Mouse (Mus musculus) neural tube, embryonic 14.5 days (tissue): ENCODE data around the gene Tcf12. TPM values are rescaled to one million over a fixed set of nuclear protein-coding genes. Genes with fewer than 3 reads are reported as not detected.
A peak's percentile ranks its signal among the peaks of the same experiment; 100 is the strongest.

Experiments
- ATAC-seq: fragments of 200-750 bp; cut with Nextera tagmentation; 2 replicates; pipeline ENCODE4 v1.8.0; 2017; ENCODE audit warnings: low read depth, mild to moderate bottlenecking, moderate TSS enrichment, moderate library complexity
- H3K27ac ChIP-seq: fragments of 300-500 bp; sonication (generic); 2 replicates; pipeline ENCODE4 v1.5.1; 2014; ENCODE audit warnings: low read depth, mild to moderate bottlenecking, control low read depth, low read length, moderate library complexity, mixed read lengths
- H3K27me3 ChIP-seq: fragments of 300-500 bp; sonication (generic); 2 replicates; pipeline ENCODE4 v1.6.1; 2014; ENCODE audit warnings: low read length; ENCODE audit not compliant: control insufficient read depth, insufficient read depth
- H3K36me3 ChIP-seq: fragments of 300-500 bp; sonication (generic); 2 replicates; pipeline ENCODE4 v1.6.1; 2014; ENCODE audit warnings: low read length, mixed read lengths; ENCODE audit not compliant: control insufficient read depth, insufficient read depth
- H3K4me1 ChIP-seq: fragments of 300-500 bp; sonication (generic); 2 replicates; pipeline ENCODE4 v1.6.1; 2014; ENCODE audit warnings: low read length; ENCODE audit not compliant: control insufficient read depth, insufficient read depth
- H3K4me2 ChIP-seq: fragments of 300-500 bp; sonication (generic); 2 replicates; pipeline ENCODE4 v1.6.1; 2014; ENCODE audit warnings: mild to moderate bottlenecking, low read depth, low read length, control low read depth
- H3K4me3 ChIP-seq: fragments of 300-500 bp; sonication (generic); 2 replicates; pipeline ENCODE4 v1.5.1; 2014; ENCODE audit warnings: low read depth, low read length, control low read depth, mixed read lengths
- H3K9ac ChIP-seq: fragments of 300-500 bp; sonication (generic); replicated peaks from 2 replicates; pipeline ENCODE4 v1.6.1; 2014; ENCODE audit warnings: low read depth, mild to moderate bottlenecking, control low read depth, low read length, mixed read lengths
- H3K9me3 ChIP-seq: fragments of 300-500 bp; sonication (generic); 2 replicates; pipeline ENCODE4 v1.6.1; 2016; ENCODE audit warnings: low read length; ENCODE audit not compliant: control insufficient read depth
- WGBS: fragments of 180-500 bp; shearing (Covaris S2); extraction: QIAGEN DNeasy Blood & Tissue Kit; methylation state at CpG from one replicate; pipeline ENCODE4 v1.1.7; 2014; 5-methylcytosine and 5-hydroxymethylcytosine counted together
- polyA plus RNA-seq: library from polyadenylated mRNA; unstranded; fragments of >200 nt; fragmentation: Nextera tagmentation; extraction: Ambion mirVana; gene quantifications from 2 replicates; pipeline ENCODE4 v1.2.1, GENCODE M21; 2014

Tcf12 gene
- polyA plus RNA-seq, 1 experiment from 2014 or later: 74.1 TPM

GRCm38 (mm10) chr9:71810723-71811122, 300.9 kb downstream of the Tcf12 start:
- no peak overlapping the region for H3K27ac ChIP-seq
- H3K9ac ChIP-seq: no peak overlapping the region
- no peaks in the 10 kb centered on the region for H3K9me3 ChIP-seq
- 86% methylated on average over 2 of the region's 2 CpGs for WGBS
- H3K27me3 ChIP-seq: no peaks in the 10 kb centered on the region
- no peaks in the 10 kb centered on the region for H3K36me3 ChIP-seq
- H3K4me3 ChIP-seq: no peak overlapping the region
- no peak for ATAC-seq
- no peak overlapping the region for H3K4me2 ChIP-seq
- no peaks in the 10 kb centered on the region for H3K4me1 ChIP-seq

GRCm38 (mm10) chr9:71808640-71809254, 302.9 kb downstream of the Tcf12 start:
- H3K27me3 ChIP-seq: no peaks in the 10 kb centered on the region
- H3K27ac ChIP-seq: no peak overlapping the region
- no peak overlapping the region for H3K4me2 ChIP-seq
- ATAC-seq: no peak
- WGBS: 38% methylated on average over 11 of the region's 11 CpGs
- no peak overlapping the region for H3K4me3 ChIP-seq
- no peaks in the 10 kb centered on the region for H3K4me1 ChIP-seq
- no peaks in the 10 kb centered on the region for H3K36me3 ChIP-seq
- no peaks in the 10 kb centered on the region for H3K9me3 ChIP-seq
- H3K9ac ChIP-seq: no peak overlapping the region

- Histone ChIP-seq H3K9ac (no peak overlapping the region), H3K27me3 (no peaks in the 10 kb centered on the region), H3K27ac (no peak overlapping the region), H3K4me2 (no peak overlapping the region), H3K4me3 (no peak overlapping the region), H3K36me3 (no peaks in the 10 kb centered on the region), H3K9me3 (no peaks in the 10 kb centered on the region), H3K4me1 (no peaks in the 10 kb centered on the region)
- WGBS: 73% methylated on average over 4 of the region's 4 CpGs
- no peak for ATAC-seq
Observed at GRCm38 (mm10) chr9:71807801-71808200, 303.9 kb downstream of the Tcf12 start.

- no peak overlapping the region for H3K4me2 ChIP-seq
- no peaks in the 10 kb centered on the region for H3K4me1 ChIP-seq
- no peaks in the 10 kb centered on the region for H3K36me3 ChIP-seq
- H3K9me3 ChIP-seq: no peaks in the 10 kb centered on the region
- no peaks in the 10 kb centered on the region for H3K27me3 ChIP-seq
- H3K27ac ChIP-seq: no peak overlapping the region
- H3K9ac ChIP-seq: no peak overlapping the region
- WGBS: 7% methylated on average over 2 of the region's 2 CpGs
- ATAC-seq: peak; percentile 58; the same call in 1 of the 2 replicates
- no peak overlapping the region for H3K4me3 ChIP-seq
Observed at GRCm38 (mm10) chr9:71806422-71806805, 305.3 kb downstream of the Tcf12 start.

GRCm38 (mm10) chr9:71805646-71806421, 305.8 kb downstream of the Tcf12 start:
- H3K27ac ChIP-seq: no peak overlapping the region
- H3K9me3 ChIP-seq: no peaks in the 10 kb centered on the region
- no peaks in the 10 kb centered on the region for H3K36me3 ChIP-seq
- WGBS: 71% methylated on average over 6 of the region's 6 CpGs
- H3K4me2 ChIP-seq: no peak overlapping the region
- no peaks in the 10 kb centered on the region for H3K4me1 ChIP-seq
- H3K27me3 ChIP-seq: no peaks in the 10 kb centered on the region
- H3K4me3 ChIP-seq: no peak overlapping the region
- ATAC-seq: no peak
- no peak overlapping the region for H3K9ac ChIP-seq

GRCm38 (mm10) chr9:71804116-71804515, 307.6 kb downstream of the Tcf12 start:
- Histone ChIP-seq H3K4me2 (no peak overlapping the region), H3K27ac (no peak overlapping the region), H3K27me3 (no peaks in the 10 kb centered on the region), H3K4me3 (no peak overlapping the region), H3K4me1 (no peaks in the 10 kb centered on the region), H3K9ac (no peak overlapping the region), H3K36me3 (no peaks in the 10 kb centered on the region), H3K9me3 (no peaks in the 10 kb centered on the region)
- 52% methylated on average over 6 of the region's 6 CpGs for WGBS
- no peak for ATAC-seq

GRCm38 (mm10) chr9:71803281-71803680, 308.4 kb downstream of the Tcf12 start:
- H3K9me3 ChIP-seq: no peaks in the 10 kb centered on the region
- no peaks in the 10 kb centered on the region for H3K27me3 ChIP-seq
- H3K4me2 ChIP-seq: no peak overlapping the region
- WGBS: 72% methylated on average over 7 of the region's 7 CpGs
- no peaks in the 10 kb centered on the region for H3K4me1 ChIP-seq
- H3K9ac ChIP-seq: no peak overlapping the region
- H3K27ac ChIP-seq: no peak overlapping the region
- no peak overlapping the region for H3K4me3 ChIP-seq
- H3K36me3 ChIP-seq: no peaks in the 10 kb centered on the region
- no peak for ATAC-seq

- Histone ChIP-seq H3K9ac (no peak overlapping the region), H3K4me1 (no peaks in the 10 kb centered on the region), H3K4me2 (no peak overlapping the region), H3K9me3 (no peaks in the 10 kb centered on the region), H3K36me3 (no peaks in the 10 kb centered on the region), H3K27me3 (no peaks in the 10 kb centered on the region), H3K4me3 (no peak overlapping the region), H3K27ac (no peak overlapping the region)
- 87% methylated on average over 5 of the region's 5 CpGs for WGBS
- no peak for ATAC-seq
Observed at GRCm38 (mm10) chr9:71799598-71799997, 312.1 kb downstream of the Tcf12 start.

GRCm38 (mm10) chr9:71798176-71798575, 313.5 kb downstream of the Tcf12 start:
- WGBS: 57% methylated on average over 5 of the region's 5 CpGs
- Histone ChIP-seq H3K4me3 (no peak overlapping the region), H3K4me1 (no peaks in the 10 kb centered on the region), H3K27me3 (no peaks in the 10 kb centered on the region), H3K9me3 (no peaks in the 10 kb centered on the region), H3K9ac (no peak overlapping the region), H3K36me3 (no peaks in the 10 kb centered on the region), H3K4me2 (no peak overlapping the region), H3K27ac (no peak overlapping the region)
- ATAC-seq: no peak
